ENCODE assay signal across 17 mouse cellular contexts in genomic region chr3:10081336-10081735, GRCm38 (mm10). TPM values are rescaled to one million over a fixed set of nuclear protein-coding genes. Genes with fewer than 3 reads are reported as not detected.
DNase-seq lines count a peak whose midpoint lies in the region; ATAC-seq and TF ChIP-seq lines count a peak whose summit lies in the region.
"Had no signal": no experiment of that assay in that cellular context is flagged by ENCODE, and none has a peak within 500 bp of the region (broad histone marks: within the 10 kb centered on the region; RNA-seq: fewer than 3 reads in every experiment).

No protein-coding gene starts in this region.

- H3K4me2 ChIP-seq in heart, embryonic 12.5 days = no peak overlapping the region
- no peak overlapping the region for H3K4me2 ChIP-seq in neural tube, embryonic 15.5 days
- H3K4me2 ChIP-seq: embryonic facial prominence, embryonic 13.5 days; embryonic facial prominence, embryonic 15.5 days; forebrain, embryonic 12.5 days had no signal

- no peak overlapping the region for H3K4me3 ChIP-seq in cerebellum, adult 2 months (replicated peaks; ENCODE audit: insufficient read depth, low read depth, low read length)
- no peak overlapping the region for H3K4me3 ChIP-seq in heart, embryonic 12.5 days
- no peak overlapping the region for H3K4me3 ChIP-seq in layer of hippocampus, adult 2 months
- no peak overlapping the region for H3K4me3 ChIP-seq in neural tube, embryonic 15.5 days (replicated peaks)
- H3K4me3 ChIP-seq: embryonic facial prominence, embryonic 13.5 days; embryonic facial prominence, embryonic 15.5 days; erythroblast, embryonic 14.5 days; forebrain, embryonic 10.5 days; forebrain, embryonic 12.5 days had no signal

- H3K36me3 ChIP-seq in heart, embryonic 12.5 days = no peaks in the 10 kb centered on the region
- no peaks in the 10 kb centered on the region for H3K36me3 ChIP-seq in neural tube, embryonic 15.5 days
- H3K36me3 ChIP-seq: embryonic facial prominence, embryonic 13.5 days; embryonic facial prominence, embryonic 15.5 days; forebrain, embryonic 10.5 days; forebrain, embryonic 12.5 days had no signal

- no peak for ATAC-seq in heart, embryonic 12.5 days (ENCODE audit: insufficient number of reproducible peaks, low FRiP score)
- no peak for ATAC-seq in neural tube, embryonic 15.5 days (ENCODE audit: low FRiP score)
- ATAC-seq: forebrain, embryonic 14.5 days had no signal

- no peak overlapping the region for H3K9ac ChIP-seq in heart, embryonic 12.5 days
- no peak overlapping the region for H3K9ac ChIP-seq in neural tube, embryonic 15.5 days (replicated peaks)
- H3K9ac ChIP-seq: embryonic facial prominence, embryonic 13.5 days; embryonic facial prominence, embryonic 15.5 days; forebrain, embryonic 12.5 days had no signal

- no peak overlapping the region for H3K27ac ChIP-seq in cerebellum, adult 2 months (ENCODE audit: insufficient read depth, low read length)
- H3K27ac ChIP-seq in heart, embryonic 12.5 days (ENCODE audit: poor library complexity, severe bottlenecking) = no peak overlapping the region
- peak overlapping the region; percentile 62 for H3K27ac ChIP-seq in layer of hippocampus, adult 2 months
- peak overlapping the region; percentile 37; the same call in 1 of the 2 replicates for H3K27ac ChIP-seq in neural tube, embryonic 15.5 days (replicated peaks)
- H3K27ac ChIP-seq: embryonic facial prominence, embryonic 13.5 days; forebrain, embryonic 10.5 days; forebrain, embryonic 12.5 days had no signal

- no peaks in the 10 kb centered on the region; the same call in 1 of the 2 replicates for H3K27me3 ChIP-seq in cerebellum, adult 2 months (ENCODE audit: control insufficient read depth, insufficient read depth, low read length)
- no peaks in the 10 kb centered on the region for H3K27me3 ChIP-seq in heart, embryonic 12.5 days (replicated peaks)
- H3K27me3 ChIP-seq in neural tube, embryonic 15.5 days (replicated peaks) = no peaks in the 10 kb centered on the region
- H3K27me3 ChIP-seq: embryonic facial prominence, embryonic 13.5 days; embryonic facial prominence, embryonic 15.5 days; forebrain, embryonic 12.5 days had no signal

- no peak for TF ChIP-seq CTCF in cerebellum, adult 2 months (IDR thresholded peaks at IDR 0.05; ENCODE audit: borderline replicate concordance, insufficient read depth, low read depth, low read length)
- no peak for TF ChIP-seq CTCF in layer of hippocampus, adult 2 months (conservative IDR thresholded peaks at IDR 0.05)

- no peak for TF ChIP-seq POLR2A in cerebellum, adult 2 months (IDR thresholded peaks at IDR 0.05; ENCODE audit: borderline replicate concordance, insufficient read depth, low read length)

- H3K9me3 ChIP-seq in heart, embryonic 12.5 days (replicated peaks) = no peaks in the 10 kb centered on the region
- no peaks in the 10 kb centered on the region for H3K9me3 ChIP-seq in neural tube, embryonic 15.5 days (replicated peaks)
- H3K9me3 ChIP-seq: embryonic facial prominence, embryonic 13.5 days; embryonic facial prominence, embryonic 15.5 days; forebrain, embryonic 10.5 days; forebrain, embryonic 12.5 days had no signal

- peak; percentile 43 to 51 for DNase-seq in cerebellum, postnatal 10 days
- DNase-seq in cerebellum, adult 2 months = no peak
- DNase-seq in heart, adult 11 months = peak; percentile 75
- DNase-seq in layer of hippocampus, adult 2 months (ENCODE audit: low spot score in 2 of 2) = no peak
- no peak for DNase-seq in layer of hippocampus, postnatal 36 days
- DNase-seq in neural tube, embryonic 10.5 days (ENCODE audit: extremely low spot score, low spot score) = no peak
- DNase-seq: adrenal gland, adult 2 months; adrenal gland, postnatal 10 days; adrenal gland, postnatal 25 days had no signal

- peaks cover 11% of the 10 kb centered on the region for H3K4me1 ChIP-seq in cerebellum, adult 2 months (ENCODE audit: control insufficient read depth, insufficient read depth, low read length)
- peaks cover 8% of the 10 kb centered on the region; the same call in 1 of the 2 replicates for H3K4me1 ChIP-seq in heart, embryonic 12.5 days (replicated peaks)
- H3K4me1 ChIP-seq in neural tube, embryonic 15.5 days = peaks cover 8% of the 10 kb centered on the region; the same call in 1 of the 2 replicates
- H3K4me1 ChIP-seq: forebrain, embryonic 10.5 days; forebrain, embryonic 12.5 days had no signal

- 16% methylated on average over 5 of the region's 5 CpGs for WGBS in cerebellum, adult 2 months
- WGBS in heart, embryonic 12.5 days = 65% methylated on average over 5 of the region's 5 CpGs
- WGBS in neural tube, embryonic 15.5 days = 73% methylated on average over 5 of the region's 5 CpGs

RNA-seq across cellular contexts. Expression of gene Gm9833, which starts 6.6 kb away (rescaled TPM):
- polyA plus RNA-seq in cerebellum, adult 2 months (2012; rRNA removed) = 4.2 and 4.7 TPM in 2 replicates
- 3.7 and 4.0 TPM in 2 replicates for polyA plus RNA-seq in heart, embryonic 12.5 days (2016; fragmentation: Nextera tagmentation; extraction: Ambion mirVana)
- total RNA-seq in layer of hippocampus, adult 2 months (2021) = 10 to 100 TPM; 11.6 to 12.9 TPM
- total RNA-seq in layer of hippocampus, postnatal 36 days (2021) = 10 to 100 TPM in 1 of 2 experiments, 1 to 10 TPM in 1; 7.5 to 11.1 TPM
- polyA plus RNA-seq in neural tube, embryonic 15.5 days (2015; fragmentation: Nextera tagmentation; extraction: Ambion mirVana) = 6.4 and 6.7 TPM in 2 replicates
- polyA plus RNA-seq: adrenal gland, adult 2 months had no signal

Comparison
In these comparisons a context has a peak if more than half of its experiments do, and no peak if none do; other contexts are left out.
1. DNase-seq: peak in cerebellum, postnatal 10 days (2 of 2) and heart, adult 11 months (single experiment); none in cerebellum, adult 2 months (0 of 2), layer of hippocampus, adult 2 months (0 of 2), layer of hippocampus, postnatal 36 days (0 of 2) and neural tube, embryonic 10.5 days (single experiment).
2. H3K27ac ChIP-seq: peak in layer of hippocampus, adult 2 months (single experiment) and neural tube, embryonic 15.5 days (single experiment); none in cerebellum, adult 2 months (single experiment) and heart, embryonic 12.5 days (single experiment).